Mouse (Mus musculus) hindbrain, postnatal 0 days (tissue): ENCODE measurements at regions not wholly inside any gene's neighbourhood (a gene's known extent, or its start where the extent isn't known, plus 50 kb on each side); places are given as distances from the start of the nearest gene placed in this dataset.
"Not testable (repeated sequence)": the region's sequence is repeated elsewhere in the genome, so short reads cannot be mapped to it uniquely, and the experiment has no call there.

ENCODE experiments used
- ATAC-seq: fragments of 200-750 bp; cut with Nextera tagmentation; 2 replicates; pipeline ENCODE4 v1.8.0; 2017; ENCODE audit warnings: mild to moderate bottlenecking, moderate TSS enrichment, moderate library complexity
- DNase-seq: peaks from one replicate; pipeline ENCODE4 v3.0.0-alpha.2; 2015; ENCODE audit warnings: low spot score
- H3K27ac ChIP-seq: fragments of 300-500 bp; sonication (generic); 2 replicates; pipeline ENCODE4 v1.5.1; 2014; ENCODE audit warnings: mild to moderate bottlenecking
- H3K27me3 ChIP-seq: fragments of 300-500 bp; sonication (generic); 2 replicates; pipeline ENCODE4 v1.6.1; 2014; ENCODE audit warnings: low read length, mixed read lengths; ENCODE audit not compliant: insufficient read depth
- H3K36me3 ChIP-seq: fragments of 300-500 bp; sonication (generic); 2 replicates; pipeline ENCODE4 v1.6.1; 2014; ENCODE audit warnings: low read length, mixed read lengths; ENCODE audit not compliant: insufficient read depth
- H3K4me1 ChIP-seq: fragments of 300-500 bp; sonication (generic); 2 replicates; pipeline ENCODE4 v1.6.1; 2014; ENCODE audit warnings: antibody characterized with exemption, low read length, mixed read lengths; ENCODE audit not compliant: insufficient read depth
- H3K4me2 ChIP-seq: fragments of 300-500 bp; sonication (generic); 2 replicates; pipeline ENCODE4 v1.6.1; 2014; ENCODE audit warnings: low read depth, mild to moderate bottlenecking, low read length, moderate library complexity, mixed read lengths
- H3K4me3 ChIP-seq: fragments of 300-500 bp; sonication (generic); 2 replicates; pipeline ENCODE4 v1.5.1; 2014; ENCODE audit warnings: low read length
- H3K9ac ChIP-seq: fragments of 300-500 bp; sonication (generic); replicated peaks from 2 replicates; pipeline ENCODE4 v1.6.1; 2014; ENCODE audit warnings: mild to moderate bottlenecking, low read length, moderate library complexity, mixed read lengths
- H3K9me3 ChIP-seq: fragments of 300-500 bp; sonication (generic); 2 replicates; pipeline ENCODE4 v1.6.1; 2016; ENCODE audit warnings: low read length, mixed read lengths
- CTCF ChIP-seq: IDR thresholded peaks from 2 replicates; pipeline ENCODE4 v1.5.1; 2016; ENCODE audit warnings: antibody characterized with exemption, control low read depth, low read depth
- WGBS: fragments of 180-500 bp; shearing (Covaris S2); extraction: QIAGEN DNeasy Blood & Tissue Kit; methylation state at CpG from one replicate; pipeline ENCODE4 v1.1.7; 2014; 5-methylcytosine and 5-hydroxymethylcytosine counted together

DNA sequence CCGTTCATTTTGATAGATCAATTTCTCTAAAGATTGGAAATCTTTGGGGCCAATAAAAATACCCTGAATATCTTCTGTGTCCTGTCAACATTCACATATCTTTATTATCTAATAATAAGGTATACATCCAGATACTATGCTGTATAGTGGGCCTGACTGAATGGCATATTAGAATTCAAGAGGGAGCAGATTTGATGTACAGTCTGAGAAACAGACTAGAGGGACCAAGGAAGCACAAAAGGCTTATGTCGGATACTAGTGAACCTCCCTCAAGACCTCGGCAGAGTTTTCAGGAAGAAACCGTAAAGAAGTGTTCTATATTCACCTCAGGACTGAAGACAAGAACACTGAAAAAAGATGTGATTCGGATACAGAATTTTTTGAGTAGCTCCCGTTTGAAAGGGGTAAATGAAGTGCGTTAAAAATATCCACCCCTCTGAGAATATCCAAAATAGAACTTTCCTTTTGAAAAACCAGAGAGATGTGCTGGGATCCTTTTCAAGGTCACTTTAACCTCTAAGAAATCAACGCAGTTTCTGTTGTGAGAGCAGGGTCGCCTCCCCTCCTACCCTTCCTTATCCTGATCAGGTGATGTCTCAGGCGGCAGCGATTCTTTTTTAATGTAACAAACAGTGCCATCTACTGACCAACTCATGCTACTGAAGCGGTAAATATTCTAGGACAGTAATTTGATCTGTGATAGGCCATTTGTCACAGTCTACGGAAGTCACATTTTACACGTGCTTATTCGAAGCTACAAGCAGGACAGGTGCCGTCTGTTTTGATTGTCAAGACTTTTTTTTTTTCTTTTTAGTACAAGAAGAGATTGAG is 485.1 kb upstream of the Hsf2 start:
- Histone ChIP-seq H3K4me2 (peak overlapping the region; percentile 38), H3K4me1 (no peaks in the 10 kb centered on the region), H3K27ac (no peak overlapping the region), H3K4me3 (no peak overlapping the region), H3K27me3 (no peaks in the 10 kb centered on the region), H3K36me3 (no peaks in the 10 kb centered on the region), H3K9ac (no peak overlapping the region), H3K9me3 (no peaks in the 10 kb centered on the region)
- DNase-seq (peak; percentile 89), ATAC-seq (peak; percentile 89)
- TF ChIP-seq CTCF: peak; percentile 80
- 20% methylated on average over 16 of the region's 16 CpGs for WGBS

DNA sequence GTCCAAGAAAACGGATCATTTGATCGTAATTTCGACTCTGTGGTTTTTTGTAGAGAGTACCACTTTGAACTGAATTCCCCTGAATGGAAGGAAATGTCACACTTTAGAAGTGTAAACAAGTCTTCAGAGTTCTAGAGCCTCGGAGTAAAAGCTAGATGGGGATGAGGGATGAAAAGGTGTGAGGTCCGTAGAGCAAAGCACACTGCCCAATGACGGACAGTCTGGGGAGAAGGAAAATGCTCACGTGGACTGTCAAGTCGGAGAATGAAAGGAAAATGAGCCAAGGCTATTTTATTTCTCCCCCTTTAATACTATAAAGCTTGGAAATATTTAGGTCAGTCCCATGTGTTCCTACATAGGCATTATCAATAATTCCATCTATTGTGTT is 484.5 kb upstream of the Hsf2 start:
- Histone ChIP-seq H3K27ac (no peak overlapping the region), H3K9ac (no peak overlapping the region), H3K27me3 (no peaks in the 10 kb centered on the region), H3K4me2 (no peak overlapping the region), H3K9me3 (no peaks in the 10 kb centered on the region), H3K4me3 (no peak overlapping the region), H3K4me1 (no peaks in the 10 kb centered on the region), H3K36me3 (no peaks in the 10 kb centered on the region)
- WGBS: 73% methylated on average over 8 of the region's 8 CpGs
- no peak for TF ChIP-seq CTCF
- DNase-seq (no peak), ATAC-seq (no peak)

DNA sequence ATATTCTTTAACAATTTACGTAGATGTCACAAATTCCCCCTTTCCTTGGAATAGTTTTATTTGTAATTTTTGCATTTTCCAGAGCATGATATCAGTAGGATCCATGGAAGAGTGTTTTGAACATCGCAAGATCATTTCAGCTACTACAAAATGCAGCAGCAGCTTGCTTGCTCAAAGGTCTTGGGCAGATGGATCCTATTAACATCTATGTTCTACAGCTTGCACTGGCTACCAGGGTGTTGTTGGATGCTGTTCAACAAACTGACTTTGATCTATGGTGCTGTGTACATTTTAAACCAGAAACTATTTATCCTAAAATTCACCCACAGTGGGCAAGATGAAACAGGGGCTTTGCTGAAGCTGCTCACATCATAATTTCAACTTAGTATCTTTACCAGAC is 448.5 kb upstream of the Hsf2 start:
- H3K9me3 ChIP-seq: no peaks in the 10 kb centered on the region
- H3K27ac ChIP-seq: no peak overlapping the region
- H3K36me3 ChIP-seq: no peaks in the 10 kb centered on the region
- ATAC-seq (no peak), DNase-seq (peak; percentile 23)
- 87% methylated on average over 2 of the region's 2 CpGs for WGBS
- no peak for TF ChIP-seq CTCF
- H3K4me1 ChIP-seq: no peaks in the 10 kb centered on the region
- H3K4me2 ChIP-seq: no peak overlapping the region
- H3K27me3 ChIP-seq: no peaks in the 10 kb centered on the region
- no peak overlapping the region for H3K9ac ChIP-seq
- no peak overlapping the region for H3K4me3 ChIP-seq

DNA sequence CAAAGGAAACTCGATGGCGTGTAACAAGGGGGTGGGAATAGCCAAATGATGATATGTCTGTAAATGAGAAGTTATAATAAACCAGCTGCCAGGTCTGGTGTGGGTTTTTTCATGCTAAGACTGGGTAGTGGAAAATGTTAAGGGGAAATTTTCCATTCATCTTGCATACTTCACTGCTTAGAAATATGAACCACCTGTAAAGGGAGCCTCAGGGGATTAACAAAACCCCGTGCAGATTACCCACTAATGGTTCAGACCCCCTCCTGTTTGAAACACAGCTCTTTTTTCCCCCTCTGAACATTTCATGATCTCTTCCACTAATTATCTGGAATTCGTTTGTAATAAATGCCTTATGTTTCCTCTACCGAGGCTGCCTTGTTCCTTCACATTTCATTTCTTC is 446.0 kb upstream of the Hsf2 start:
- no peak overlapping the region for H3K4me3 ChIP-seq
- no peak for TF ChIP-seq CTCF
- no peak overlapping the region for H3K4me2 ChIP-seq
- H3K4me1 ChIP-seq: no peaks in the 10 kb centered on the region
- H3K9ac ChIP-seq: no peak overlapping the region
- no peaks in the 10 kb centered on the region for H3K27me3 ChIP-seq
- 62% methylated on average over 5 of the region's 5 CpGs for WGBS
- ATAC-seq (no peak), DNase-seq (no peak)
- H3K9me3 ChIP-seq: peaks cover 2% of the 10 kb centered on the region; the same call in 1 of the 2 replicates
- no peaks in the 10 kb centered on the region for H3K36me3 ChIP-seq
- H3K27ac ChIP-seq: no peak overlapping the region

DNA sequence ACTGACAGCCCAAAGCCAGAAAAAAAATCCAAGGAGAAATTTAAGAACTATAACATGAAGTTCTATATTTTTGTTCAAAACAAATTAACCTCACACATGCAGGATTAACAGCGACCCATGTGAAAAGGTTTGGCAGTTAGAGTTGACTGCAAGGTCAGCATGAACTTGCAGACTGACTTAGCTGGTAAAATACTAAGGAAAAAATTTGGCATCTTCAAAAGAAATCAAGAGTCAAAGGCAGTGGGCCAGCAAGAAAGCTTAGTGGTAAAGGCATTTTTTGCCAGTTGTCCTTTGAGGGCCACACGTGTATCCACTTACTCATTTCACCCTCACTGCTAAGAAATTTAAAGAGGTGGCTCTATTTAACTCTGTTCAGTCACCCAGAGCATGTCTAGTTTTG is 440.2 kb upstream of the Hsf2 start:
- 68% methylated on average over 2 of the region's 2 CpGs for WGBS
- Histone ChIP-seq H3K27me3 (no peaks in the 10 kb centered on the region), H3K9me3 (peaks cover 3% of the 10 kb centered on the region; the same call in 1 of the 2 replicates), H3K9ac (no peak overlapping the region), H3K4me3 (no peak overlapping the region), H3K36me3 (no peaks in the 10 kb centered on the region), H3K27ac (no peak overlapping the region), H3K4me1 (no peaks in the 10 kb centered on the region), H3K4me2 (no peak overlapping the region)
- no peak for TF ChIP-seq CTCF
- no peak for ATAC-seq
- DNase-seq: no peak

GRCm38 (mm10) chr10:57046891-57047290 is 439.3 kb upstream of the Hsf2 start:
- Histone ChIP-seq H3K27me3 (no peaks in the 10 kb centered on the region), H3K9me3 (peaks cover 3% of the 10 kb centered on the region; the same call in 1 of the 2 replicates), H3K9ac (no peak overlapping the region), H3K4me1 (no peaks in the 10 kb centered on the region), H3K4me2 (no peak overlapping the region), H3K27ac (no peak overlapping the region), H3K4me3 (no peak overlapping the region), H3K36me3 (no peaks in the 10 kb centered on the region)
- 43% methylated on average over 2 of the region's 2 CpGs for WGBS
- no peak for TF ChIP-seq CTCF
- peak; percentile 7 for DNase-seq
- no peak for ATAC-seq

DNA sequence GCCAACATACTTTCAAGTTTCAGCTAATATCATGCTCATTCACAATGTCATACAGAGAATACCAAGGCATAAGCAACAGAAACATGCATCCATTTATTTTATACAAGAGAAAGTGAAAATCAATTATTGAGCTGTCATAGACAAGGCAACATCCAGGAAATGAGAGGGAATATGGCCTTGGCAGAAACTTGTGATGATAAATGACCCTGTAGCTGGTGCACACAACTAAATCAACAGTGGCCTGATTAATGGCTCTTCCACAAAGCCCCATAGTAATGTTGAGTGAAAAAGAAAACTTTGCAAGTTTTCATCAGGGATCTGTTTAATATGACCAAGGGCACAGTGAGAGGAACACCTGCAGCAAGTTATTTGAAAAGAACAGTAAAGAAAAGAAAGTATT is 438.5 kb upstream of the Hsf2 start:
- no peak overlapping the region for H3K9ac ChIP-seq
- H3K27me3 ChIP-seq: no peaks in the 10 kb centered on the region
- H3K27ac ChIP-seq: no peak overlapping the region
- TF ChIP-seq CTCF: no peak
- no peak for ATAC-seq
- DNase-seq: peak; percentile 5
- no peak overlapping the region for H3K4me2 ChIP-seq
- peaks cover 3% of the 10 kb centered on the region; the same call in 1 of the 2 replicates for H3K9me3 ChIP-seq
- no peak overlapping the region for H3K4me3 ChIP-seq
- no peaks in the 10 kb centered on the region for H3K36me3 ChIP-seq
- H3K4me1 ChIP-seq: no peaks in the 10 kb centered on the region

- H3K4me2 ChIP-seq, DNase-seq, H3K9me3 ChIP-seq, H3K36me3 ChIP-seq, ATAC-seq, H3K27ac ChIP-seq, H3K4me3 ChIP-seq, H3K9ac ChIP-seq, H3K4me1 ChIP-seq, H3K27me3 ChIP-seq: not testable (repeated sequence)
- WGBS: 83% methylated on average over 2 of the region's 2 CpGs
Observed at GRCm38 (mm10) chr10:57053375-57053774, 432.8 kb upstream of the Hsf2 start.
